Comparison of ENCODE assay signal across 7 mouse cellular contexts in genomic region chr1:88275698-88276523, GRCm38 (mm10). TPM values are rescaled to one million over a fixed set of nuclear protein-coding genes. Genes with fewer than 3 reads are reported as not detected.
DNase-seq lines count a peak whose midpoint lies in the region; ATAC-seq and TF ChIP-seq lines count a peak whose summit lies in the region.

No protein-coding gene starts in this region.

- peaks cover 23% of the 10 kb centered on the region for H3K4me1 ChIP-seq in lung, embryonic 15.5 days
- H3K4me1 ChIP-seq in forebrain, embryonic 16.5 days (replicated peaks; ENCODE audit: control insufficient read depth, insufficient read depth, low read length) = peaks cover 21% of the 10 kb centered on the region
- peaks cover 13% of the 10 kb centered on the region for H3K4me1 ChIP-seq in limb, embryonic 14.5 days (ENCODE audit: control insufficient read depth, insufficient read depth, low read length)
- H3K4me1 ChIP-seq in neural tube, embryonic 15.5 days = peaks cover 28% of the 10 kb centered on the region

- peak overlapping the region; percentile 57 for H3K4me2 ChIP-seq in lung, embryonic 15.5 days
- peak overlapping the region; percentile 61 for H3K4me2 ChIP-seq in forebrain, embryonic 16.5 days (ENCODE audit: low read length)
- peak overlapping the region; percentile 55 for H3K4me2 ChIP-seq in limb, embryonic 14.5 days (replicated peaks; ENCODE audit: low read depth, low read length, severe bottlenecking)
- peak overlapping the region; percentile 61 for H3K4me2 ChIP-seq in neural tube, embryonic 15.5 days

- peak overlapping the region; percentile 70 for H3K9ac ChIP-seq in lung, embryonic 15.5 days
- peak overlapping the region; percentile 72 for H3K9ac ChIP-seq in forebrain, embryonic 16.5 days (replicated peaks; ENCODE audit: low read depth, low read length)
- H3K9ac ChIP-seq in limb, embryonic 14.5 days (ENCODE audit: low read depth, low read length, severe bottlenecking) = peak overlapping the region; percentile 84
- peak overlapping the region; percentile 61 for H3K9ac ChIP-seq in neural tube, embryonic 15.5 days (replicated peaks)

- no peaks in the 10 kb centered on the region for H3K27me3 ChIP-seq in lung, embryonic 15.5 days
- no peaks in the 10 kb centered on the region for H3K27me3 ChIP-seq in forebrain, embryonic 16.5 days (replicated peaks; ENCODE audit: control insufficient read depth, insufficient read depth, low read length)
- H3K27me3 ChIP-seq in limb, embryonic 14.5 days (ENCODE audit: control insufficient read depth, insufficient read depth, low read length) = no peaks in the 10 kb centered on the region
- 0 out of 2 replicates have a peak, but pooled peaks cover 4% of the 10 kb centered on the region for H3K27me3 ChIP-seq in neural tube, embryonic 15.5 days (replicated peaks)

- no peak for TF ChIP-seq POLR2A in limb, embryonic 14.5 days (IDR thresholded peaks at IDR 0.05; ENCODE audit: borderline replicate concordance, extremely low read depth, insufficient read depth, insufficient read length)

- 0 out of 2 replicates have a peak overlapping the region, but pooled peaks have one; percentile 1 for H3K27ac ChIP-seq in lung, embryonic 15.5 days
- no peak overlapping the region for H3K27ac ChIP-seq in forebrain, embryonic 16.5 days (ENCODE audit: low read length)
- H3K27ac ChIP-seq in limb, embryonic 14.5 days (replicated peaks; ENCODE audit: low read depth, low read length) = no peak overlapping the region
- no peak overlapping the region for H3K27ac ChIP-seq in neural tube, embryonic 15.5 days (replicated peaks)

- no peak for ATAC-seq in lung, embryonic 15.5 days (ENCODE audit: borderline replicate concordance, extremely low read depth, low FRiP score, low TSS enrichment)
- ATAC-seq in forebrain, embryonic 16.5 days = no peak
- ATAC-seq in limb, embryonic 14.5 days (ENCODE audit: low FRiP score, low read depth) = no peak
- no peak for ATAC-seq in neural tube, embryonic 15.5 days (ENCODE audit: low FRiP score)

- peaks cover 45% of the 10 kb centered on the region for H3K36me3 ChIP-seq in lung, embryonic 15.5 days
- H3K36me3 ChIP-seq in forebrain, embryonic 16.5 days (ENCODE audit: control insufficient read depth, insufficient read depth) = peaks cover 11% of the 10 kb centered on the region; the same call in 1 of the 2 replicates
- H3K36me3 ChIP-seq in limb, embryonic 14.5 days (ENCODE audit: control insufficient read depth, insufficient read depth, low read length) = peaks cover 45% of the 10 kb centered on the region
- peaks cover 29% of the 10 kb centered on the region for H3K36me3 ChIP-seq in neural tube, embryonic 15.5 days

- H3K4me3 ChIP-seq in lung, embryonic 15.5 days = peak overlapping the region; percentile 47
- H3K4me3 ChIP-seq in forebrain, embryonic 16.5 days (replicated peaks; ENCODE audit: low read length) = peak overlapping the region; percentile 51
- H3K4me3 ChIP-seq in limb, embryonic 14.5 days (replicated peaks; ENCODE audit: low read length) = peak overlapping the region; percentile 56
- H3K4me3 ChIP-seq in neural tube, embryonic 15.5 days (replicated peaks) = peak overlapping the region; percentile 46

- no peaks in the 10 kb centered on the region for H3K9me3 ChIP-seq in lung, embryonic 15.5 days
- H3K9me3 ChIP-seq in forebrain, embryonic 16.5 days (ENCODE audit: control insufficient read depth, low read length) = no peaks in the 10 kb centered on the region
- no peaks in the 10 kb centered on the region for H3K9me3 ChIP-seq in limb, embryonic 14.5 days (ENCODE audit: control insufficient read depth, low read length)
- no peaks in the 10 kb centered on the region for H3K9me3 ChIP-seq in neural tube, embryonic 15.5 days (replicated peaks)

- WGBS in lung, embryonic 15.5 days = 60% methylated on average over 13 of the region's 13 CpGs
- 68% methylated on average over 13 of the region's 13 CpGs for WGBS in forebrain, embryonic 16.5 days
- 68% methylated on average over 13 of the region's 13 CpGs for WGBS in limb, embryonic 14.5 days
- 68% methylated on average over 13 of the region's 13 CpGs for WGBS in neural tube, embryonic 15.5 days

- no peak for DNase-seq in lung, postnatal 25 days (ENCODE audit: low spot score)
- peak; percentile 22 to 40 for DNase-seq in cerebellum, postnatal 4 days (ENCODE audit: low spot score in 2 of 2)
- DNase-seq in limb, embryonic 14.5 days (ENCODE audit: low spot score) = no peak
- DNase-seq in layer of hippocampus, postnatal 14 days (ENCODE audit: low spot score in 2 of 2) = no peak

RNA-seq across cellular contexts. Expression of gene Hjurp, which starts 1.5 kb away (rescaled TPM):
- polyA plus RNA-seq in lung, embryonic 15.5 days (2015; fragmentation: Nextera tagmentation; extraction: Ambion mirVana) = 184 and 198 TPM in 2 replicates
- 121 TPM in 2 replicates for polyA plus RNA-seq in forebrain, embryonic 16.5 days (2015; fragmentation: Nextera tagmentation; extraction: Ambion mirVana)
- polyA plus RNA-seq in limb, embryonic 14.5 days (2012; rRNA removed) = 277 and 360 TPM in 2 replicates
- polyA plus RNA-seq in limb, embryonic 14.5 days (2014; fragmentation: Nextera tagmentation; extraction: Ambion mirVana) = 139 and 150 TPM in 2 replicates
- 63.6 and 84.0 TPM in 2 replicates for polyA plus RNA-seq in neural tube, embryonic 15.5 days (2015; fragmentation: Nextera tagmentation; extraction: Ambion mirVana)
- 10 to 100 TPM; 36.0 to 37.2 TPM for total RNA-seq in layer of hippocampus, postnatal 14 days (2021)

RNA-seq across cellular contexts. Expression of gene Trpm8, which starts 1.6 kb away (rescaled TPM):
- 0.04 and 0.10 TPM in 2 replicates for polyA plus RNA-seq in lung, embryonic 15.5 days (2015; fragmentation: Nextera tagmentation; extraction: Ambion mirVana)
- polyA plus RNA-seq in forebrain, embryonic 16.5 days (2015; fragmentation: Nextera tagmentation; extraction: Ambion mirVana) = 0.09 TPM in 1 of 2 replicates, not detected in the other
- polyA plus RNA-seq in limb, embryonic 14.5 days (2012; rRNA removed) = not detected in 2 replicates
- polyA plus RNA-seq in limb, embryonic 14.5 days (2014; fragmentation: Nextera tagmentation; extraction: Ambion mirVana) = not detected in 2 replicates
- polyA plus RNA-seq in neural tube, embryonic 15.5 days (2015; fragmentation: Nextera tagmentation; extraction: Ambion mirVana) = 0.11 and 0.14 TPM in 2 replicates
- under 1 TPM; 0.25 to 0.57 TPM for total RNA-seq in layer of hippocampus, postnatal 14 days (2021)

RNA-seq across cellular contexts. Expression of gene Mroh2a, which starts 49.1 kb away (rescaled TPM):
- 0.90 and 1.1 TPM in 2 replicates for polyA plus RNA-seq in lung, embryonic 15.5 days (2015; fragmentation: Nextera tagmentation; extraction: Ambion mirVana)
- polyA plus RNA-seq in forebrain, embryonic 16.5 days (2015; fragmentation: Nextera tagmentation; extraction: Ambion mirVana) = 0.96 and 1.0 TPM in 2 replicates
- 0.15 and 0.20 TPM in 2 replicates for polyA plus RNA-seq in limb, embryonic 14.5 days (2012; rRNA removed)
- 1.7 and 2.2 TPM in 2 replicates for polyA plus RNA-seq in limb, embryonic 14.5 days (2014; fragmentation: Nextera tagmentation; extraction: Ambion mirVana)
- polyA plus RNA-seq in neural tube, embryonic 15.5 days (2015; fragmentation: Nextera tagmentation; extraction: Ambion mirVana) = 0.41 and 0.69 TPM in 2 replicates
- total RNA-seq in layer of hippocampus, postnatal 14 days (2021) = under 1 TPM; 0.12 to 0.17 TPM

Comparison
In these comparisons a context has a peak if more than half of its experiments do, and no peak if none do; other contexts are left out.
1. DNase-seq: peak in cerebellum, postnatal 4 days (2 of 2); none in lung, postnatal 25 days (single experiment), limb, embryonic 14.5 days (single experiment) and layer of hippocampus, postnatal 14 days (0 of 2).
2. Peak in every context shown above with its lines, with median percentiles within 50 percentile points of each other: H3K4me2 ChIP-seq, H3K4me3 ChIP-seq and H3K9ac ChIP-seq.